Mouse (Mus musculus): ENCODE results near the gene Tgfb3.

Tgfb3 gene

GRCm38 (mm10) chr12:86078553-86079201 lies at the start of gene Tgfb3:
Gene Tgfb3, minus strand, starts transcription at chr12:86079041.
- peak; percentile 83 for DNase-seq (ENCODE audit: extremely low read depth, insufficient read length, low spot score)

- no peak for DNase-seq (ENCODE audit: extremely low read depth, insufficient read length, low spot score)
These were observed 49.3 kb upstream of the Tgfb3 start for GRCm38 (mm10) chr12:86128122-86128521.

- no peak for DNase-seq (ENCODE audit: extremely low read depth, insufficient read length, low spot score)
These were observed 45.2 kb upstream of the Tgfb3 start for GRCm38 (mm10) chr12:86124016-86124415.

GRCm38 (mm10) chr12:86116295-86116835 lies 37.5 kb upstream of the Tgfb3 start:
- no peak for DNase-seq (ENCODE audit: extremely low read depth, insufficient read length, low spot score)

GRCm38 (mm10) chr12:86110637-86111036 lies 31.8 kb upstream of the Tgfb3 start:
- no peak for DNase-seq (ENCODE audit: extremely low read depth, insufficient read length, low spot score)

GRCm38 (mm10) chr12:86109531-86109930 lies 30.7 kb upstream of the Tgfb3 start:
- DNase-seq (ENCODE audit: extremely low read depth, insufficient read length, low spot score), result no peak

GRCm38 (mm10) chr12:86107645-86108044 lies 28.8 kb upstream of the Tgfb3 start:
- DNase-seq (ENCODE audit: extremely low read depth, insufficient read length, low spot score), result no peak

GRCm38 (mm10) chr12:86106086-86106485 lies 27.2 kb upstream of the Tgfb3 start:
- DNase-seq (ENCODE audit: extremely low read depth, insufficient read length, low spot score), result no peak

- DNase-seq (ENCODE audit: extremely low read depth, insufficient read length, low spot score), result no peak
These were observed 26.7 kb upstream of the Tgfb3 start for GRCm38 (mm10) chr12:86105546-86105945.

- DNase-seq (ENCODE audit: extremely low read depth, insufficient read length, low spot score), result no peak
These were observed 25.5 kb upstream of the Tgfb3 start for GRCm38 (mm10) chr12:86104297-86104696.

- DNase-seq (ENCODE audit: extremely low read depth, insufficient read length, low spot score), result no peak
These were observed 25.0 kb upstream of the Tgfb3 start for GRCm38 (mm10) chr12:86103852-86104251.

GRCm38 (mm10) chr12:86103391-86103790 lies 24.6 kb upstream of the Tgfb3 start:
- no peak for DNase-seq (ENCODE audit: extremely low read depth, insufficient read length, low spot score)

- DNase-seq (ENCODE audit: extremely low read depth, insufficient read length, low spot score), result no peak
These were observed 23.8 kb upstream of the Tgfb3 start for GRCm38 (mm10) chr12:86102686-86103085.

GRCm38 (mm10) chr12:86100711-86101110 lies 21.9 kb upstream of the Tgfb3 start:
- no peak for DNase-seq (ENCODE audit: extremely low read depth, insufficient read length, low spot score)

GRCm38 (mm10) chr12:86097781-86098180 lies 18.9 kb upstream of the Tgfb3 start:
- no peak for DNase-seq (ENCODE audit: extremely low read depth, insufficient read length, low spot score)

- no peak for DNase-seq (ENCODE audit: extremely low read depth, insufficient read length, low spot score)
These were observed 17.0 kb upstream of the Tgfb3 start for GRCm38 (mm10) chr12:86095806-86096205.

- DNase-seq (ENCODE audit: extremely low read depth, insufficient read length, low spot score), result no peak
These were observed 15.2 kb upstream of the Tgfb3 start for GRCm38 (mm10) chr12:86094075-86094474.

- DNase-seq (ENCODE audit: extremely low read depth, insufficient read length, low spot score), result no peak
These were observed 12.8 kb upstream of the Tgfb3 start for GRCm38 (mm10) chr12:86091601-86092132.

- DNase-seq (ENCODE audit: extremely low read depth, insufficient read length, low spot score), result no peak
These were observed 11.9 kb upstream of the Tgfb3 start for GRCm38 (mm10) chr12:86090764-86091163.

GRCm38 (mm10) chr12:86088042-86088441 lies 9.2 kb upstream of the Tgfb3 start:
- DNase-seq (ENCODE audit: extremely low read depth, insufficient read length, low spot score), result no peak

- no peak for DNase-seq (ENCODE audit: extremely low read depth, insufficient read length, low spot score)
These were observed 7.7 kb upstream of the Tgfb3 start for GRCm38 (mm10) chr12:86086550-86086949.

GRCm38 (mm10) chr12:86085873-86086272 lies 7.0 kb upstream of the Tgfb3 start:
- no peak for DNase-seq (ENCODE audit: extremely low read depth, insufficient read length, low spot score)
